Mouse (Mus musculus): Measurements from ENCODE around the gene Lmcd1.

Gene Lmcd1

DNA sequence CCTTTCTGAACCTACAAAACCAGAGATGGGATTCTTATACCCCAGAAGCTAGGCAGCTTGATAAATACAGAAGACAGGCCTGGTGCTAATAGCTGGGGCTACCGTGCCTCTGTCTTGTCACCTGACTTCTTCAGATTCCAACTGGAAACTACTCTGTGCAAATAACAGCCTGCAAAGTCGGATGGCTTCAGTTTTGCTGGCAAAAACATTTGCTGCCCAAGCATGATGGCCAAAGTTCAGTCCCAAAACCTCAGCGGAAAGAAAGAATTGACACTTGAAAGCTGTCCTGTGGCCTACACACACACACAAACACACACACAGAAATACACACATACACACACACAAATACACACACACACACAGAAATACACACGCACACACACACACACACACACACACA, 65.5 kb downstream of the Lmcd1 start:
- no peak for DNase-seq (ENCODE audit: inconsistent age in 2 of 2, low spot score in 1 of 2)

DNA sequence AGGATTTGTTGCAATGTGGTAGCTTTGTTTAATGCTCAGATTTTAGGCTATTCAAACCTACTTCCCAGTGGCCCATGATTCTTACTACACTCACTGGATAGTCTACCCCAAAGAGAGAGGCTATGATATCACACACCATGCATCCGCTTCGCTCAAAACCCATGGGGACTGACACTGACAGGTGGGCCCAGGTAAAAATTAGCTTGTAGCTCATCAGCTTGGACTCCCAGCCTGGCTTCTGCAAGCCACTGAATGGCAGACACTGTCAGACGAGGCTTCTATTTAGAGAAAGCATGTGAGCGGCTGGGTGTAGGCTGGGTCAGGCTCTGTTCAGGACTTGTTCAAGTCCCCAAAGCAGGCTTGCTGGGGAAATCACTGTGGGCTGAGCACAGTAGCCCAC, 76.9 kb downstream of the Lmcd1 start:
- no peak for DNase-seq (ENCODE audit: inconsistent age in 2 of 2, low spot score in 1 of 2)

DNA sequence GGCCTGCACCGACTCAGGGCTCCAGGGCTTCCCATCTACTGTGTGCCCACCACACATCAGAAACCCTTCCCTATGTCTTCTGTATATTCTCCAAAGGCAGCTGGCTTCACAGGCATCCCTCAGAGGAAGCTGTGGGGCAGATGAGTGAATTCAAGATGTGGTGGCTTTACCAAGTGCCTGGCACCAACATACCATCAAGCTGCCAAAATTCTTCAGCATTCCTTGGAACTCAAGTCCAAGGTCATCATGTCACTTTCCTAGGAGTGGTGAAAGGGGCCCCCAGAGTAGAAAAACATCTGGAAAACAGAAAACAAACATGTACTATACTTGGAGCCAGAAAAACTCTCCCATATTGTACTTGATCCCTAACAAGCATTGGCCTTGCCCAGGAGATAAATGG, 85.8 kb downstream of the Lmcd1 start:
- no peak for DNase-seq (ENCODE audit: inconsistent age in 2 of 2, low spot score in 1 of 2)

DNA sequence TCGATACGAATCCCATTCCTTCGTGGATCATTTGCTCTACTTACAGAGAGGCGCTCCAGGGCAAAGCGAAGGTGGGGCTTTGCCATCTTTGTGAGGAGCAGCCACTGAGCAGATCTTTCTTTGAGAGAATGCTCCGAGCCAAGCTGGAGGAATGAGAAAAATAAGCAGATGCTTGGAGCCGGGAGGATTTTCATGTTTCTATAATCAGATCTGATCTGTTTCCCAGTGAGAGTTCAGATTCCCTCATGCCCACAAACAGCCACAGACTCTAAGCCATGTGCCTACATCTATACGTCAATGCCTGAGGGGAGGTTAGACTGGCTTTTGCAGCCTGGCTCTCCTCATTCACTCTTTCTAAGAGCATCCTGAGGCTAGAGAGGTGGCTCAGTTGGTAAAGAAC, 87.1 kb downstream of the Lmcd1 start:
- DNase-seq (ENCODE audit: inconsistent age in 2 of 2, low spot score in 1 of 2) = no peak

DNA sequence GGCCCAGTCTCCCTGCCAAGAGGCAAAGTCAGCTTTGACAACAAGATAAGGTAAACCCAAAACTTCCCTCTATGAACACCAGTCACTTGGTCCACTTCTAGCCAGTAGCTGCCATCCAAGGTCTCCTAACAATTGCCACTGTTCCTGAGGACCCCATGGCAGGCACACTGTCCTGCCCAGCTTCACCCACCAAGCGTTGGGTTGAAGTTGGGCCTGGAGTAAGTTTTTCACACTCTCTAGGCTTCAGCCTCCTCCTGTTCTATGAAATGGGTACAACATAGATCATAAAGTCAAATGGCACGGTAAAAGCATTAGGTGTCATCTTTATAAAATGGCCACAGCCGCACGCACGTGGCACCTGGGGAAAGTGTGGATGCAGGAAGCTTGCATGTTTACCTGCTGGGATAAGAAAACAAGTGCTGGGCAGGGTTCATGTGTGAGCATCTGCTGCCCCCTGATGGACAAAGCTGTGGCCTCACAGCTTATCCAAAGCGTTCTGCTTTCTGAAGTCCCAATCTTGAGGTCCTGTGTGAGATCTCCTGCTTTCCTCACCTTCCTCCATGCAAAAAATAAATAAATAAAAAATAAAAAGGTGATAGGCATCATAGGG, 88.9 kb downstream of the Lmcd1 start:
- DNase-seq (ENCODE audit: inconsistent age in 2 of 2, low spot score in 1 of 2) = peak; percentile 64 to 89

DNA sequence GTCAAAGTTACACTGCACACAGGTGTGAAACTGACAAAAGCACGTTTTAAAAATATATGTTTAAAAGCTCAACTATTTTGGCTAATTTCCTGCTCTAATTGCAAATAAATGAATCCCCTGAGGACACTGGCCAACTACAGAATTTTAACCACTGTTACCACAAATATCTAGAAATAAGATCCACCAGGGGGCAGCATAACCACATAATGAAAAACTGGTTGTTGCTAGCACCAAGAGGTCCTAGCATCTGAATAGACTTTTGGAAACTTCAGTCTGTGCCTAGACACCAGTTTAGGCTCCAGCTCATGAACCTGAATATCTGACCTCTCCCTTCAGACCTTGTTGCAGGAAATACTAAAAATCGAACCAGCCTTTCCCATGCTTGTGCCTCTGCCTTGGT, 91.0 kb downstream of the Lmcd1 start:
- peak in 1 of 2 experiments; percentile 90 for DNase-seq (ENCODE audit: inconsistent age in 2 of 2, low spot score in 1 of 2)

DNA sequence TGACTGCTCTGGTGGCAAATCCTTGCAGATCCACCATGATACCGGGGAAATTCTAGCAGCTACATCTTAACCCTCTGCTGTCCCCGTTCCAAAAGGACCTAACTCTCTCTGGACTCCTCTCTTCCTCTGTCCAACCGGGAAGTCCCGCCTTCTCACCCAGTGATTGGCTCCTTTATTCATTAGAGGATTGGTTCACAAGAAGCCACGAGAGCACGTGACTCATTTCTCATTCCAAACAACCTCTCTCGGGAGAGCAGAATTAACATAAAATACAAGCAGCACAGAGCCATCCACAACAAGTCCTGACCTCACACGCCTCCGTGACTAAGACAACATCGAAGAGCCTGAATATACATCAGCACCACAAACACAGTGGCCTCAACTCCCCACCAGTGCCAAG, 91.7 kb downstream of the Lmcd1 start:
- DNase-seq (ENCODE audit: inconsistent age in 2 of 2, low spot score in 1 of 2) = no peak

DNA sequence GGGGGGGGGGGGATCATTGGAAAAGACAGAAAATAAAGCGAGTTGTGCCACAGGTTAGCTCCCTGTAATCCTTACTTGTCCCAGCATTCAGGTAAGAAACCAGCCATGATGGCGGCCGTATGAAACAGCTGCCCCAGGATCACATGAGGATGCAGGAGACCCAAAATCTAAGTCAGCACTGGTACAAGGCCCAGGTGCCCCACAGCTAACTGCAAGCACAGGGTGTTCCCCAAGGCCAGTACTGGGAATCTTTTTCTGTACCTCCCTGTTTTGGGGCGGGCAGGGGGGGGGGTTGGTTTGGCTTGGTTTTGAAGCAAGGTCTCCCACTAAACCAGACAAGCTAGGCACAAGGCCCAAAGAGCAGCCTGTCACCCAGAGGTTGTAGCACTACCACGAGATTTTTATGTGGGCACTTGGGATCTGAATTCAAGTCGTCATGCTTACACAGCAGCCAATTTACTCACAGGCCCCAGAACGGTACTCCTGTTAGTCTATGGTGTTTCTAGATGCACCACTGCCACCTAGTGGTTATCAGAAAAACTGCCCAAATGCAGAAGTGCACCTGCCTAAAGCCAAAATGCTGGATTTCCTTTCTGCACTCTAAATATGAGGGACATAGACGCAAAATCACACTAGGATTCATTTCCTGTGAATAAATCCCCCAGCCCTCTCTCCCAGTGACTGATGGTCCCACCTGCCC, 100.5 kb downstream of the Lmcd1 start:
- peak; percentile 29 to 74 for DNase-seq (ENCODE audit: inconsistent age in 2 of 2, low spot score in 1 of 2)

DNA sequence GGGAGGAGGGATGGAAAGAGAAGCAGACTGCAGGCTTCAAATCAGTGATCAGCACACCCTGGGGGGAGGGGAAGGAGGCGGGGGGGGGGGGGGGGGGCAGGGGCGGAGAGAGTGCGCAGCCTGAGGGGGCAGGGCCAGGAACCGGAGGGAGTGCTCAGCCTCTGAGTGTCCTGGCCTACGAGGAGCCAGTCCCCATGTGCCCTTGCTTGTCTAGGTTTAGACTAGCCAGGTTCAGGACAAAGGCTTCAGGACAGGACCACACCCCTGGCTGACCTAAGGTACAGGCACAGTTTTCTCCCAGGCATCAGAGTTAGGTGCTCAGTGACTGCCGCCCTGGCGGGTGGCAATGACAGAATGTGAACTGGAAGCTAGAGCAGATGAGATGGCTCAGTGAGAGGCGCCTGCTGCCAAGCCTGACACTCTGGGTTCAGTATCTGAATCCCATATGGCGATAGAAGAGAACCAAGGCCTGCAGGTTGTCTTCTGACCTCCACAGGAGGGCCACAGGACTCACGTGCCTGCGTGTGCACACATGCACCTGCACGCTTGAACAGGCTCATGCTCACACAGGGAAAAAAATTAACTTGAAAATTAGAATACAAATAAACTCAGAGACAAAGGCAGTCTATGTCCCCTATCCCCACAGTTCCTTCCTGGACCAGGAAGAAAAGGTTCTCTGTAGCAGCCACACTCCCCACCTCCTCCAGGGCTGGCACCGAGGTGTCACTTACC, 102.3 kb downstream of the Lmcd1 start:
- DNase-seq (ENCODE audit: inconsistent age in 2 of 2, low spot score in 1 of 2) = no peak

DNA sequence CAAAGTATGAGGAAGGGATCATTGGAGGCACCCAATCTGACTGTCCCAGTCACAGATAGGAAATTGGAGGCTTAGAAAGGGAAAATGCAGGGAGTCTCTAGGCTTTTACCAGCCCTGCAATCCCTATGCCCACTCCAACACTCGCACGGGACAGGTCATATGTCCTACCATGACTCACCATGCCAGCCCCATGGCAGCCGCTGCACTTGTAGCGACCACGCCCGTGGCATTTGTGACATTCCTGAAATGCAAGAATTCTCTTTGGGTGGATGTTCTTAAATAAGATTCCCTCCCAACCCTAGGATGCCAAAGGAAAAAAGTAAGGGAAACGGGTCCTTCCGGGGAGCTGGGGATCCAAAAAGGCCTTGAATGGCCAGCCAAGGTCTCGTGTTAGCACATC, 105.5 kb downstream of the Lmcd1 start:
- DNase-seq (ENCODE audit: inconsistent age in 2 of 2, low spot score in 1 of 2) = no peak
